Mouse (Mus musculus): ENCODE results near the gene Pctp. TPM values are rescaled to one million over a fixed set of nuclear protein-coding genes. Genes with fewer than 3 reads are reported as not detected.

Pctp gene
- polyA plus RNA-seq, 1 experiment from 2014 or later = 0.87 TPM

- ATAC-seq = no peak
- no peak overlapping the region for H3K4me3 ChIP-seq (replicated peaks; ENCODE audit: low read length)
- H3K4me1 ChIP-seq (replicated peaks; ENCODE audit: control insufficient read depth, insufficient read depth, low read length) = peaks cover 5% of the 10 kb centered on the region
- no peaks in the 10 kb centered on the region for H3K36me3 ChIP-seq (ENCODE audit: control insufficient read depth, insufficient read depth)
- H3K4me2 ChIP-seq (ENCODE audit: low read length) = no peak overlapping the region
- 94% methylated on average over 4 of the region's 4 CpGs for WGBS
- H3K9ac ChIP-seq (replicated peaks; ENCODE audit: low read depth, low read length) = no peak overlapping the region
- no peaks in the 10 kb centered on the region for H3K9me3 ChIP-seq (ENCODE audit: control insufficient read depth, low read length)
- H3K27me3 ChIP-seq (replicated peaks; ENCODE audit: control insufficient read depth, insufficient read depth, low read length) = no peaks in the 10 kb centered on the region
- H3K27ac ChIP-seq (ENCODE audit: low read length) = no peak overlapping the region
Measured at GRCm38 (mm10) chr11:90000666-90001065, 2.0 kb downstream of the Pctp start.

- Histone ChIP-seq H3K27ac (ENCODE audit: low read length) (no peak overlapping the region), H3K4me1 (replicated peaks; ENCODE audit: control insufficient read depth, insufficient read depth, low read length) (peaks cover 5% of the 10 kb centered on the region), H3K9ac (replicated peaks; ENCODE audit: low read depth, low read length) (no peak overlapping the region), H3K4me2 (ENCODE audit: low read length) (no peak overlapping the region), H3K27me3 (replicated peaks; ENCODE audit: control insufficient read depth, insufficient read depth, low read length) (no peaks in the 10 kb centered on the region), H3K4me3 (replicated peaks; ENCODE audit: low read length) (no peak overlapping the region), H3K9me3 (ENCODE audit: control insufficient read depth, low read length) (no peaks in the 10 kb centered on the region), H3K36me3 (ENCODE audit: control insufficient read depth, insufficient read depth) (no peaks in the 10 kb centered on the region)
- 93% methylated on average over 18 of the region's 18 CpGs for WGBS
- ATAC-seq = no peak
Measured at GRCm38 (mm10) chr11:89998996-89999770, 3.5 kb downstream of the Pctp start.

GRCm38 (mm10) chr11:89996856-89997255, 5.8 kb downstream of the Pctp start:
- H3K27ac ChIP-seq (ENCODE audit: low read length) = no peak overlapping the region
- H3K36me3 ChIP-seq (ENCODE audit: control insufficient read depth, insufficient read depth) = no peaks in the 10 kb centered on the region
- no peak overlapping the region for H3K9ac ChIP-seq (replicated peaks; ENCODE audit: low read depth, low read length)
- ATAC-seq = no peak
- H3K9me3 ChIP-seq (ENCODE audit: control insufficient read depth, low read length) = no peaks in the 10 kb centered on the region
- WGBS = 96% methylated on average over 7 of the region's 7 CpGs
- no peaks in the 10 kb centered on the region for H3K27me3 ChIP-seq (replicated peaks; ENCODE audit: control insufficient read depth, insufficient read depth, low read length)
- no peaks in the 10 kb centered on the region for H3K4me1 ChIP-seq (replicated peaks; ENCODE audit: control insufficient read depth, insufficient read depth, low read length)
- no peak overlapping the region for H3K4me3 ChIP-seq (replicated peaks; ENCODE audit: low read length)
- H3K4me2 ChIP-seq (ENCODE audit: low read length) = no peak overlapping the region

GRCm38 (mm10) chr11:89996406-89996805, 6.3 kb downstream of the Pctp start:
- Histone ChIP-seq H3K4me1 (replicated peaks; ENCODE audit: control insufficient read depth, insufficient read depth, low read length) (no peaks in the 10 kb centered on the region), H3K9me3 (ENCODE audit: control insufficient read depth, low read length) (no peaks in the 10 kb centered on the region), H3K27ac (ENCODE audit: low read length) (no peak overlapping the region), H3K4me3 (replicated peaks; ENCODE audit: low read length) (no peak overlapping the region), H3K9ac (replicated peaks; ENCODE audit: low read depth, low read length) (no peak overlapping the region), H3K4me2 (ENCODE audit: low read length) (no peak overlapping the region), H3K27me3 (replicated peaks; ENCODE audit: control insufficient read depth, insufficient read depth, low read length) (no peaks in the 10 kb centered on the region), H3K36me3 (ENCODE audit: control insufficient read depth, insufficient read depth) (no peaks in the 10 kb centered on the region)
- 88% methylated on average over 4 of the region's 4 CpGs for WGBS
- no peak for ATAC-seq

- H3K4me2 ChIP-seq (ENCODE audit: low read length) = no peak overlapping the region
- WGBS = 96% methylated on average over 5 of the region's 5 CpGs
- H3K27ac ChIP-seq (ENCODE audit: low read length) = no peak overlapping the region
- no peaks in the 10 kb centered on the region for H3K4me1 ChIP-seq (replicated peaks; ENCODE audit: control insufficient read depth, insufficient read depth, low read length)
- no peaks in the 10 kb centered on the region for H3K9me3 ChIP-seq (ENCODE audit: control insufficient read depth, low read length)
- H3K36me3 ChIP-seq (ENCODE audit: control insufficient read depth, insufficient read depth) = no peaks in the 10 kb centered on the region
- H3K4me3 ChIP-seq (replicated peaks; ENCODE audit: low read length) = no peak overlapping the region
- no peak for ATAC-seq
- H3K9ac ChIP-seq (replicated peaks; ENCODE audit: low read depth, low read length) = no peak overlapping the region
- H3K27me3 ChIP-seq (replicated peaks; ENCODE audit: control insufficient read depth, insufficient read depth, low read length) = no peaks in the 10 kb centered on the region
Measured at GRCm38 (mm10) chr11:89995596-89995995, 7.1 kb downstream of the Pctp start.

- Histone ChIP-seq H3K27me3 (replicated peaks; ENCODE audit: control insufficient read depth, insufficient read depth, low read length) (no peaks in the 10 kb centered on the region), H3K4me1 (replicated peaks; ENCODE audit: control insufficient read depth, insufficient read depth, low read length) (no peaks in the 10 kb centered on the region), H3K36me3 (ENCODE audit: control insufficient read depth, insufficient read depth) (no peaks in the 10 kb centered on the region), H3K4me3 (replicated peaks; ENCODE audit: low read length) (no peak overlapping the region), H3K9ac (replicated peaks; ENCODE audit: low read depth, low read length) (no peak overlapping the region), H3K4me2 (ENCODE audit: low read length) (no peak overlapping the region), H3K27ac (ENCODE audit: low read length) (no peak overlapping the region), H3K9me3 (ENCODE audit: control insufficient read depth, low read length) (no peaks in the 10 kb centered on the region)
- WGBS = 69% methylated on average over 2 of the region's 2 CpGs
- ATAC-seq = no peak
Measured at GRCm38 (mm10) chr11:89994706-89995105, 8.0 kb downstream of the Pctp start.

GRCm38 (mm10) chr11:89991661-89992060, 11.0 kb downstream of the Pctp start:
- Histone ChIP-seq H3K36me3 (ENCODE audit: control insufficient read depth, insufficient read depth) (no peaks in the 10 kb centered on the region), H3K9ac (replicated peaks; ENCODE audit: low read depth, low read length) (no peak overlapping the region), H3K27me3 (replicated peaks; ENCODE audit: control insufficient read depth, insufficient read depth, low read length) (no peaks in the 10 kb centered on the region), H3K9me3 (ENCODE audit: control insufficient read depth, low read length) (no peaks in the 10 kb centered on the region), H3K27ac (ENCODE audit: low read length) (no peak overlapping the region), H3K4me3 (replicated peaks; ENCODE audit: low read length) (no peak overlapping the region), H3K4me1 (replicated peaks; ENCODE audit: control insufficient read depth, insufficient read depth, low read length) (no peaks in the 10 kb centered on the region), H3K4me2 (ENCODE audit: low read length) (no peak overlapping the region)
- ATAC-seq = no peak

- no peaks in the 10 kb centered on the region for H3K36me3 ChIP-seq (ENCODE audit: control insufficient read depth, insufficient read depth)
- ATAC-seq = peak; percentile 79
- no peak overlapping the region for H3K4me2 ChIP-seq (ENCODE audit: low read length)
- 23% methylated on average over 8 of the region's 8 CpGs for WGBS
- no peak overlapping the region for H3K4me3 ChIP-seq (replicated peaks; ENCODE audit: low read length)
- no peak overlapping the region for H3K27ac ChIP-seq (ENCODE audit: low read length)
- no peaks in the 10 kb centered on the region for H3K27me3 ChIP-seq (replicated peaks; ENCODE audit: control insufficient read depth, insufficient read depth, low read length)
- no peak overlapping the region for H3K9ac ChIP-seq (replicated peaks; ENCODE audit: low read depth, low read length)
- no peaks in the 10 kb centered on the region for H3K9me3 ChIP-seq (ENCODE audit: control insufficient read depth, low read length)
- H3K4me1 ChIP-seq (replicated peaks; ENCODE audit: control insufficient read depth, insufficient read depth, low read length) = no peaks in the 10 kb centered on the region
Measured at GRCm38 (mm10) chr11:89988936-89989589, 13.6 kb downstream of the Pctp start.

- Histone ChIP-seq H3K27ac (ENCODE audit: low read length) (no peak overlapping the region), H3K4me1 (replicated peaks; ENCODE audit: control insufficient read depth, insufficient read depth, low read length) (no peaks in the 10 kb centered on the region), H3K4me3 (replicated peaks; ENCODE audit: low read length) (no peak overlapping the region), H3K9ac (replicated peaks; ENCODE audit: low read depth, low read length) (no peak overlapping the region), H3K9me3 (ENCODE audit: control insufficient read depth, low read length) (no peaks in the 10 kb centered on the region), H3K4me2 (ENCODE audit: low read length) (no peak overlapping the region), H3K36me3 (ENCODE audit: control insufficient read depth, insufficient read depth) (no peaks in the 10 kb centered on the region), H3K27me3 (replicated peaks; ENCODE audit: control insufficient read depth, insufficient read depth, low read length) (no peaks in the 10 kb centered on the region)
- no peak for ATAC-seq
- 87% methylated on average over 8 of the region's 8 CpGs for WGBS
Measured at GRCm38 (mm10) chr11:89986516-89986915, 16.2 kb downstream of the Pctp start.
